Mouse (Mus musculus) bone marrow, adult 2 months (tissue): ENCODE data around the gene Secisbp2l.

Experiments
- CTCF ChIP-seq: fragments of 200-500 bp; IDR thresholded peaks from 2 replicates; pipeline ENCODE4 v1.5.1; 2011; ENCODE audit warnings: low read length, control low read depth; ENCODE audit not compliant: control insufficient read depth, insufficient read depth
- POLR2A ChIP-seq: fragments of 200-500 bp; IDR thresholded peaks from 2 replicates; pipeline ENCODE4 v1.6.1; 2011; ENCODE audit warnings: low read depth, mild to moderate bottlenecking, control low read depth, low read length, borderline replicate concordance; ENCODE audit not compliant: control insufficient read depth

DNA sequence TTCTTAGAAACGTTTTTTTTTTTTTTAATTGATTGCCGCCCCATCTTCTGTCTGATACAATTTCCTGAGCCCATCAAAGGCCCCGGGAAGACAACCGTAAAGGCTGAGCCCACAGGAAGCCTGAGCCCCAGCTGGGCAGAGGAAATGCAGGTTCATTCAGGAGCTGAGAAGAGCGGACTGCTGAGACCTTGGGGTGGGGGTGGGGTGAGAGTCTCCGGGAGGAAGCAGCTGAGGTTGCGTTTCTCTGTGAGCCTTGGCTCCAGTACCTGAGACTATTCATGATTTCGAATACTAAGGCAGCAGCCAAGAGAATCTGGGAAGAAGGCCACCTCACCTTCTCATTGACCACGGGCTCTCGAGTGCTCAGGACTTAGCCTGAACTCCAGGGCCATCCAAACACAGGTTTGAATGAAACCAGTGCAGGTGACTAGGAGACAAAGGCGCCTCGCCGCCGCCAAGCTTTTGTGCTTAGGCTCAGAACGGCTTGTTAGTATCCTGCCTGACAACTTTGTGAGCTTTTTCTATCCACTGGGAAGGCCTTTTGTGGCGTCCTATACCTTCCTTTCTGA lies 58.0 kb downstream of the Secisbp2l start:
- TF ChIP-seq CTCF (no peak), POLR2A (no peak)
